Mouse (Mus musculus): ENCODE results near the gene Aph1b.
"Not testable (repeated sequence)": the region's sequence is repeated elsewhere in the genome, so short reads cannot be mapped to it uniquely, and the experiment has no call there.

The Aph1b gene

DNA sequence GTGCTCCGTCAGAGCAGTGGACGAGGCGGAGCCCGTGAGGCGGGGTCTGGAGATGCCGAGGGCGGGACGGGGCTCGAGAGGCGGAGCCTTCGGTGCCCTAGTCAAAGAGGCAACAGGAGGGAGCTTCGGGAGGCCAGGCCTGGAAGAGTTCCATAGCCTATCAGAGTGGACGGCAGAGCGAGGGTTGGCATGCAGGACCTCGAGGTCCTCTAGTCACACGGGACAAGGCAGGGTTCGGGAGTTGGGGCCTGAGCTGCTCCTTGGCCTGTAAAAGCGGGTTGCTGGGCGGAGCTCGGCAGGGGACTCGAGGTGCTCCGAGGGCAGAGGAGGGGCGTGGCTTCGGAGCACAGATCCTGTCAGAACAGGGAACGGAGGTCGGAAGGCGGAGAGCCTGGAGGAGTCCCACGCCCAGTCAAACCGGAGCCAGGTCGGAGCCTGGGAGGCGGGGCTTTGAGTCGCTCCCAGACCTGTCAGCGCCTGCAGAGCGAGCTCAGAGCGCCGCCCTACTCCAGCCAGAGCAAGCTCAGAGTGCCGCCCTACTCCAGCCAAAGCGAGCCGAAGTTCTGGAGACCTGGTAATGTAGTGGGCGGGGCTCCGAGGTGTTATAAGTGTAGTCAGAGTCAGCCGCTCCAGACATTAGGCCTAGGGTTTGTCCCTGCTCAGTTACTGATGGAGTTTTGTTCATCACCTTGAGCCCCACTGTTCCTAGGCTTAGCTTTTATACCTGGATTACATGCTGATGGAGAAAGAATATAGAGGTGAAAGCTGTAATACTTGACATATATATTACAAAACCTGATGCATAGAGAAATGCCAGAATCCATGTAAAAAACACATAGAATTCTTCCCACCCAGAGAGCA is at the start of gene Aph1b:
Aph1b (minus strand) TSS at position 27 of the 861 bp plus-strand sequence.
- in situ Hi-C loops (cut with MseI, MboI), result loop anchor here in 1 of 2 experiments (10.0 kb wide), 1 partner anchor 151 kb away; no protein-coding TSS in a partner anchor

DNA sequence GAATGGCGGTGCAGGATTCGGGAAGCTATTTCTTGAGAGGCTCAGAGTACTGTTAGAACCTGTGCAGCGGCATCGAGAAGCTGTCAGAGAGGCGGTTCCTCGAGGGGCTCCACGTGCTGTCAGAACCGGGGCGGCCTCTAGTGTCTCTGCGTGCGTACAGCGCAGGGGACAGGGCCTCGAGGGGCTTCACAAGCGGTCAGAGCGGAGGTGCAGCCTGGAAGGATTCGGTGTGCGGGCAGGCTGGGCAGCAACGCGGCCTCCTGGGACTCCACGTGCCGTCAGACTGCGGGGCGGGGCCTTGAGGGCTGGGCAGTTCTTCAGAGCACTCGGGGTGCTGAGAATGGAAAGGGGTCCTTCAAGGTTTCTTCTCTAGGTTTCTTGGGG is 39.8 kb upstream of the Aph1b start:
- in situ Hi-C loops (cut with MseI, MboI), result no loop called here

DNA sequence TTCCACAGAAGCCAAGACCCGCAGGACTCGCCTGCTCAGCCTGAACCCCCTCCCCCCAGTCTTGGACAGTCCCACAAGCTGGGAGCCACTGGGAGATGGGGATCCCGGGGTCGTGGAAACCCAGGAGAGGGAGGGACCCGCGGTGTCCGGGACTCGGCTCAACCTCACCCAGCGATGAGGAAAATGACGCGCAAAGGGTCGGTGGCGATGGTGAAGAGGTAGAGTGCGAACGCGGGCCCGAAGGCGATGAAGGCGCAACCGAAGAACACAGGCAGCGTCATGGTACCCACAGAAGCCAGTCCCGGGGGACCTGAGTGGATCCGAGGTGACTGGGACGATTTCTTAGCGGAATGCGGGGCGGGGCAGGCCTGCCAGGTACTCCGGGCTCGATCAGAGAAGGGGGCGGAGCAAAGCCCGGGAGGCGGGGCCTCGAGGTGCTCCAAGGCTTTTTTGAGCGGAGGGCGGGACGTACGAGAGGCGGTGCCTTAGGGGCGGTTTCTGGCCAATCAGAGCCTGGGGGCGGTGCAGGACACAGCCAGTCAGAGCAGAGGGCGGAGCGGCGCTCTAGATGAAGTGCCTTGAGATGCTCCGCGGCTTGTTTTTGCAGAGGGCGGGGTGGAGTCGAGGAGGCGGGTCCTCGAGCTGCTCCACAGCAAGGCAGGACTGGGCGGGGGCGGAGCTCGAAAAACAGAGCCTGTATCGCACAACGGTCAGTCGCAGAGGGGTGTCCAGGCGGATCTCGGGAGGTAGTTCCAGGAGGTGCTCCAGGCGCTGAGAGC is 39.2 kb upstream of the Aph1b start, which contains the start of gene Aph1c:
Aph1c (minus strand) TSS at position 409 of the 779 bp plus-strand sequence.
- in situ Hi-C loops (cut with MseI, MboI), result no loop called here

DNA sequence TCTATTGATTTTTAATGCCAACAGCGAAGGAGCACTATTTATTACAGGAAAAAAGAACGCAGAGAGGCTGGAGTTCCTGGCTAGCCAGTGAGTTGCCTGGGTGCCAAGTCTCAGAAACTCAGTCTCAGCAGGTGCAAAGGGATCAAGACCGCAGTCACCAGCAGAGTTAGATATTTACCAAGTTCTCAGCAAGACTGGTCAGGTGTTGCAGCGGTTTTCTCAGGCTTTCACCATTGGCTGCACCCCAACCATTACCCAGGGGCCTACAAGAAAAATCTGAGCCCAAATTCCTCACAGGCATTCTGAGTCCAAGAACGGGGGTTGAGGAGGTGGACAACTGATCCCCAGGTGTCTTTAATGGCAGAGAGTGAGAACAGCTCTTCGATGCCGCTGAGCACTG is 38.6 kb upstream of the Aph1b start:
- in situ Hi-C loops (cut with MseI, MboI), result no loop called here

DNA sequence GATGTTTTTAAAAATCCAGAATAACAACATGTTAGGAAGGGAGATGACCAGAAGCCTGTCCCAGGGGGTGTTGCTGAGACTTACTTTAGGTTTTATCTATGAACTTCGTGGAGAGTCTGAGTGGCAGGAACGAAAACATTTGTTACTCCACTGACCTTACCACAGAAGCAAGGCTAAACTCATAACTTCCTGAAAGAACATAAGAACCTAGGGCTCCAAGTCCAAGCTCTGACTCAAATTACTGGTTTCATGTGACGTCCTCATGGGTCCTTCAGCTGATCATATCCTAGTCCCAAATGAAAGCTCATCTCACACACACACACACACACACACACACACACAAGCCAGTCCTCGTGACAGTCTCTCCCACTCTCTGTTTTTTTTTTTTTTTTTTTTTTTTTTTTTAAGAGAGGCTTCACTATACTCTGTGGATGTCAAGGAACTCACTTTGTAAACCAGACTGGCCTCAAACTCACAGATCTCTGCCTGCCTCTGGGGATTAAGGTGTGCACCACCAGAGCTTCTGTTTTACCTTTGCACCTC is 37.1 kb upstream of the Aph1b start:
- in situ Hi-C loops (cut with MseI, MboI), result no loop called here

DNA sequence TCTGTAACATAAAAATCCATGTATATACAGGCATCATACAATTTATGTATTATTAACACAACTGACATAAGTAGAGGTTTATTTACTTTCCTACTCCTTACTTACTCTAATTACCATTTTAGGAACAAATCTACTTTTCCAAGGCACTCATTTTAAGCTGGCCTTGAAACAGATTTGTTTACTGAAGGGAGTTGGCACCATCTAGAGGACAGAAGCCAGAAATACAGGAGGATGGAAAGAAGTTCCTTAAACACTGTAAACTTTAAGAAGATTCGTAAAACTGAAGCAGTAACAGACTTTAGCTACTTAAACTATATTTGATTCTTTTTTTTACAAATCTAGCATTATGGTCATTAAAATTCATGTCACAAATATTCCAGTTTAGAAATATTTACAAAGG is 30.7 kb upstream of the Aph1b start:
- in situ Hi-C loops (cut with MseI, MboI), result loop anchor here in 1 of 2 experiments (5.0 kb wide), 1 partner anchor 34 kb away; no protein-coding TSS in a partner anchor

DNA sequence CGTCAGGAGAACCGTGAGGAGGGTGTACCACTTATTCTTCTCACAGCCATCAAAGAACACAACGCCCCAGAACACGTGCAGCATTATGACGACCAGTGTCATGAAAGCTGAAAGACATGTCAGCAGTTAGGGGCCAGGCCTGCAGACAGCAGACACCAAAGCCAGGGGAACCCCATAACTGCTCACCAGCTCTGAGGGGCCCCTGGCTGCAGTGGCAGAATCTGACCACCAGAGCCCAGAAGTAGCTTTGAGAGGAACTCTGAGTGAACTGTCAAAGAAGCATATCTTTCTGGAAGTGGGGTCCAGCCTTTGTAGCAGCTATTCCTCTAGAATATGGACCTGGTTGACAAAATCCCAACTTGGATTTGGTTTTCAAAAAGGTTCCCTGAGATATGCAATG is 27.0 kb upstream of the Aph1b start:
- in situ Hi-C loops (cut with MseI, MboI), result not testable (repeated sequence)

DNA sequence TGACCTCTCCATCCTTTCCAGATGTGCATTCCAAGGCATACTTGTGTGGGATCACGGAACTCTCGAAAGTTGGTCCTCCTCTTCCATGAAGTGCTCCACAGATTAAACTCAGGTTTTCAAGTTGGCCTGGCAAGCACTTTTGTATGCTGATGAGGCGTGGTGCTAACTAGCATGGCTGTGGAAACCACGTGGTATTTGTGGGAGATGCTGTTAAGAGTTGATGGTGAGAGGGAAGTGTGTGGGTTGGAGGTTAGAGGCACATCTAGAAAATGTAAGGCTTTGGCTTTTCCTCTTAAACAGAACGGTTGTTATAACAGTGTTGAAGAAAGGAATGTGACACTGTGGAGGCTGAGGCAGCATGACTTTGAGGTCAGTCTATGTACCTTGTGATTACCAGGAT is 25.7 kb upstream of the Aph1b start:
- in situ Hi-C loops (cut with MseI, MboI), result no loop called here

DNA sequence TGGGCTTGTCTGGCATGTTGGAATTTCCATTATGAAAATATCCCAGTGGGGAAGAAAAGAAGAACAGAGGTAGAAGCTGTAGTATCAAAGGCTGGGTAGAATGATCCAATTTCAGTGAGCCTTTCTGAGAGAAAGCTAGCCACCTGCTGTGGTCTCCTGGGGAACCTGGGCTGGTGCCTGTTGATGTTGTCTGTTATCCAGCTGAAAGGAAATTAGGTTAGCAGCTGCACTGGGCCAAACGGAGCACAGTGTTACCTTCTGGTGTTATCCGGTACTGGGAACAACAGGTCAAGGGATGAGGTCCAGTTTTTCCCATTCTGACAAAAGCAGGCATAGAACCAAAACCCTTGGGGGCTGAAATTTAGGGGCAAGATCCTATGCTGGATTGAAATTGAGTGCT is 18.1 kb upstream of the Aph1b start:
- in situ Hi-C loops (cut with MseI, MboI), result no loop called here

DNA sequence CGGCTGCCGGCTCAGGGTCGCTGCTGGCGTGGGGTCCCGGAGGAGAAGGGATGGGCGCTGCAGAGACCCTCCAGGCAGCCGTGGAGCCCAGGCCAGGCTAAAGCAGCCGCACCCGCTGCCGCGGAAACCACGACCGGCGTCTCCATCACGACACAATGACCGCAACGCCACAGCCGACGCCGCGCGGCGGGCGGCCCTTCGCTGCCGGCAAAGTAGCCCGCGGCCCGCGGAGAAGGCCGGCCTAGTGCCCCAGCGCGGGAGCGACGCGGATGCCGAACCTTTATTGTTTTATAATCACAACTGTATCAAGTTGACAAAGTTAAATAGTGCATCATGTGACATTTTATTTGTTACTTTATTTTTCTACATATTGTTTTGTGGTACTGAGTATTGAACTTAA is 10.7 kb upstream of the Aph1b start:
- in situ Hi-C loops (cut with MseI, MboI), result not testable (repeated sequence)

DNA sequence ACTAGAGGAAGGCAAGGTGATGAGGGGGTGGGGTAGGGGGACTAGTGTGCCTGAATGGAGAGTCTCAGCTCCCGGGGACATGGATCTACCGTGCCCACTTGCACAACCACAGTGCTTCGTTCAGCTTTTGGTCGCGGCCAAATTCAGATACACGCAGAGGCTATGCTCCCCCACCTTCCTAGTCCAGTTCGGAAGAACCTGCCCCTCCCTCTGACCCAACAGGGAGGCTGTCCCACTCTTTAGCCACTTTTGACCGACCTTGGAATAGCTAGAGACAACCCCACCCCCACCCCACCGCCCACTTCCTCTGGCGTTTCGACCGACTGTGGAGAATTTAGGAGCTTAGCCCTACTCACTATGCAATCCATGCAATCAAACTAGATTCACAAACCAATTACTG is 6.7 kb upstream of the Aph1b start:
- in situ Hi-C loops (cut with MseI, MboI), result no loop called here

DNA sequence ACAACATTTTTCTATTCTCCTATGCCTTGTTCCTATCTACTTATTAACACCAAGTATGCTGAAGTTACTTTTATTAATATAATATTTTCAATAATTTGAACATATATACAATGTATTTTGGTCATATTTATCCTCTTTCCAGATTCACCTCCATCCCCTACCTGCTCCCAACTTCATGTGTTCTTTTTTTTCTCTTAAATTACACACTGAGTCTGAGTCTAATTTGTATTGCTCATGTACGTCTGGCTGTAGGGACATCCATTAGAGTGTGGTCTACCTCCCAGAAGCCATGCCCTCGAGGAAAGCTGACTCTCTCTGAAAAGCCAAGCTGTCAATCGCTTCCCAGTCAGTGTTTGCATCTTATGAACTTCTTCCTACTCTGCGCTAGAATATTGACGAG is 1.4 kb upstream of the Aph1b start, which contains the start of gene Gm10647:
Gm10647 (plus strand) TSS at position 301 of the 400 bp plus-strand sequence.
- in situ Hi-C loops (cut with MseI, MboI), result loop anchor here in 1 of 2 experiments (10.0 kb wide), 1 partner anchor 152 kb away; no protein-coding TSS in a partner anchor

DNA sequence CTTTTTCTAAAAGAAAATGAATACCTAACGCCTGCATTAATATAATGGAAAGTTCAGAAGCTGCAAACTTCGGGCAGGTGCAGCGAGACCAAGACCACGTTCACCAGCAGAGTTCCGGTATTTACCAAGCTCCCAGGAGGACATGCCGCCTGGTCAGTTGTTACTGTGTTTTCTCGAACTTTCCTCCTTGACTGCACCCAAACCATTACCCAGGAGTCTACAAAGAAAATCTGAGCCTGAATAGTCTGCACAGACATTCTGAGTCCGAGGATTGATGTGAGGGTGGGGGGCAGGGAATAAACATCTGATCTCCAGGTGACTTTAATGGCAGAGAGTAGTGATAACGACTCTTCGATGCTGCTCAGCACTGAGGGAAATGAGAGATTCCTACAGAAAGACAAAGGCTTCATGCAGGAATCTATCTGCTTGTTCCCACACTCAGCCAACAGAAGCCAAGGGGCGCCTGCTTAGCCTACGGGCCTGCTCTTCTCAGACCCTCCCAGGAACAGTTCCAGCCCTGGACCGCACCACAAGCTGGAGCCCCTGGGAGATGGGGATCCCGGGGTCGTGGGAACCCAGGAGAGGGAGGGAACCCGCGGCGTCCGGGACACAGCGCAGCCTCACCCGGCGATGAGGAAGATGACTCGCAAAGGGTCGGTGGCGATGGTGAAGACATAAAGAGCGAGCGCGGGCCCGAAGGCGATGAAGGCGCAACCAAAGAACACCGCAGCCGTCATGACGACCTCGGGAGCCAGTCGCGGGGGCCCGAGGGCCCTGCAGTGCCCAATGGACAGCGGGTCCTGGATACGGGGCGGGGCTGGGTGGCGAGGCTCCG is 444 bp downstream of the Aph1b start:
- in situ Hi-C loops (cut with MseI, MboI), result loop anchor here (5.0 to 10.0 kb wide), 2 partner anchors 32 to 150 kb away; no protein-coding TSS in a partner anchor

DNA sequence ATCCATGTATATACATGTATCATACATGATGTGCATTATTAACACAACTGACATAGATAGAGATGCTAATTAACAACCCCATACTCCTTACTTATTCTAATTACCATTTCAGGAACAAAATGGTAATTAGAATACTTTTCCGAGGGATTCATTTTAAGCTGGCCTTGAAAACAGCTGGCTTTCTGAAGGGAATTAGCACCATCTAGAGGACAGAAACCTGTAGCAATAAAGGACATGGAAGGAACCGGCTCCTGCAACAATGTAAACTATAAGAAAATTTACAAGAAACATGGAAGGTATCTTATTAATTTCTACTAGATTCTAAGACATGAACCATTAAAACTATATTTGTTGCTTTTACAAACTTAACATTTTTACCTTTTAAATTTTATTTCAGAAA is 7.5 kb downstream of the Aph1b start:
- in situ Hi-C loops (cut with MseI, MboI), result loop anchor here in 1 of 2 experiments (5.0 kb wide), 1 partner anchor 141 kb away; no protein-coding TSS in a partner anchor

DNA sequence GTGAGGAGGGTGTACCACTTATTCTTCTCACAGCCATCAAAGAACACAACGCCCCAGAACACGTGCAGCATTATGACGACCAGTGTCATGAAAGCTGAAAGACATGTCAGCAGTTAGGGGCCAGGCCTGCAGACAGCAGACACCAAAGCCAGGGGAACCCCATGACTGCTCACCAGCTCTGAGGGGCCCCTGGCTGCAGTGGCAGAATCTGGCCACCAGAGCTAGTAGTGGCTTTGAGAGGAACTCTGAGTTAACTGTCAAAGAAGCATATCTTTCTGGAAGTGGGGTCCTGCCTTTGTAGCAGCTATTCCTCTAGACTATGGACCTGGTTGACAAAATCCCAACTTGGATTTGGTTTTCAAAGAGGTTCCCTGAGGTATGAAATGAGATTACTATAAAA is 10.7 kb downstream of the Aph1b start:
- in situ Hi-C loops (cut with MseI, MboI), result not testable (repeated sequence)

DNA sequence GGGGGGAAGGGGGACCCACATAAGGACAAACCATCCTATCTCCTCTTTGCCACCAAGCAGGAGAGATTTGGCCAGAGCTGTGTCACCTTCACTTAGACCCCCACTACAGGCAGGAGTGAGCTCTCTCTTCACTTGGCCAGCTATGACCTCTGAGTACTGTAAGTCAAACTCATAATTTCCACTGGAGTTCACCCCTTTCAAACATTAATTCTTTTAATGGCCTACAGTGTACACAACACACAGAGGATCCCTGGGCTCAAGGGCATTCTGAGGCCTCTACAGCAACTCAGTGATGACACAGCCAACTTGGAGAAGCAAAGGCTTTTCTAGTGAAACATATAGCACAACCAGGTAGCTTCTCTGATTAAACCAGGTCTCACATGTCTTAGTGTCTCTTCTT is 24.6 kb downstream of the Aph1b start:
- in situ Hi-C loops (cut with MseI, MboI), result no loop called here

DNA sequence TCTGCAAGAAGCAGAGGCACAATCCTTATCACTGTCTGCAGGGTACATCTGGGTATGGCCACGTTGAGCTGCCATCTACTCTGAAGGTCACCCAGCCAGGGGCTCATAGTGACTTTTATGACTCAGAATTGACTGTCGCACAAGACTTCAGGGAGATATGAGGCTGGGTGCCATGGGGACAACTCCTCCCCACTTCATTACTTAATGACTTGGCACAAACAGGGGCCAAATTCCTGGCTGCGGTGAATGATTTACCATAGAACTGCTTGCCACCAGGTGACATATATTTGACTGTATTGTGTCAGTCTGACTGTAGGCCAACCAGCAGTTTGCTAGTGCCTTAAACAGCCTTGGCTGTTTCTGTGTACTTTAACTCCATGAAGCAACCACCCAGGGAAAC is 26.0 kb downstream of the Aph1b start:
- in situ Hi-C loops (cut with MseI, MboI), result no loop called here

DNA sequence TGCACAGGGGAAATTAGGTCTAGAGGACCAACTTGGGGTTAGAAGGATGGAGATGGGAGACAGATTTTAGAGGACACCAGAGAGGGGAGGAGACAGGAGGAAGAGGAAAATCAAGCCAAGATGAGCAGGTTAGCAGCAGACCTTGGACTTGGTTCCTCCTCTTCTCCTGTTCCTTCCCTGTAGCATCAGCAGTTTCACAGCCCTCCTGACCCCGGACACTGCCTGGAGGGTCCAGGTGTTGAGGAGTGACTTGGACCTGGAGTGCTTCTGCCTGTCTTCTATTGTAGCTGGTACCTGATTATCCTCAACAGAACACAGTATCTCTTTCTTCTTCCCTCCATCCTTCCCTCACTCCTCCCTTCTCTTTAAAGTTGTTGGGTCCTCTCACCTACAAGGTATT is 26.6 kb downstream of the Aph1b start:
- in situ Hi-C loops (cut with MseI, MboI), result no loop called here

DNA sequence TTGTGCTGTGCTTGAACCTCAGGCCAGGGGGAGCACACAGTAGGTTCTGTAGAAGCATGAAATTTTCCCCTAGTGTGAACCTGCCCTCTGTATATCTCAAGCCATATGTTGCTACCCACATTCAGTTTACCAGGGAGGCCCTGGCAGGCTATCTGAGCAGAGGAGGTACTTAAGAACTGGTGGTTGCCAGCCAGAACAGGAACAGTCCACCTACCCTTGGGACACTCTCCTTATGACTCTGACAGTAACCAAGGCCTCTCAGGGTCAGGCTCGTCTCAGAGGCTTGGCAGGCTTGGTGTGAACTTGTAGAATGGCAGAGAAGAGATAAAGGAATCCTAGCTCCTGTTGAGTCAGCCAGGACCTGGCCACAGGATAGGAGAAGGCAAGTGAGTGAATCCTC is 34.3 kb downstream of the Aph1b start:
- in situ Hi-C loops (cut with MseI, MboI), result no loop called here

DNA sequence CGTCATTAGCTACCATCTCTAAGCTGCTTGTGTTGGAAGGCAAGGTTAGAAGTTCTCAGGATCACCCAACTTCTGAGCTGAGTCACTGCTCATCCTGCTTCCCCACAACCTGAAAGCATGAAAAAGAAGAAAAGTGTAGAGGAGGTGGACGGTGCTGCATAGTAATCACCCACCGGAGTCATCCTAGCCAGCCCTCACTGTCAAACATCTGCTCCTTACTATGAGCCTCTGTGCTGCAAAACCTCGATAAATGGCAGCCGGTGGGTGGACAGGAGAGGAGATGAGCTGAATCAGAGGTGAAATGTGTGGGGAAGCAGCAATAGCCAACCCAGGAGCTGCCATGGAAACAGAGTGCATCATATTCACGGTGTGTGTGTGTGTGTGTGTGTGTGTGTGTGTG is 42.4 kb downstream of the Aph1b start:
- in situ Hi-C loops (cut with MseI, MboI), result no loop called here

DNA sequence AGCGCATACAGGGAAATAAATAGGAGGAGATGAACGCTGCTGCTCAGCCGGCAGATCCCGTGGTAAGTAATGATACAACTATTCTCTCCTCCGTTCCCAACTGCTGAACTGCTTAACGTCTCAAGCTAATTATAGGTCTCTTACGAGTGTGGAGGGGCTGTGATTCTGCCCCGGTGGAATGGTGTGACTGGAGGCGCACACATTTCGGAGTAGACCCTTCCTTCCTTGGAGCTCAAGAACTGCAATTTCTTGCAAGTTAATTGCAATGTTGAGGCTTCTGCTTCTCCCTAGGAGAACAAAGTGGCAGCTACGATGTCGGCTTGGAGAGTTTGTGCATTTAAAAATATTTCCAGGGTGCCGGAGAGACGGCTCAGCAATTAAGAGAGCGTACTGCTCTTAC is 46.9 kb downstream of the Aph1b start:
- in situ Hi-C loops (cut with MseI, MboI), result no loop called here
